ENCODE assay signal across 21 mouse cellular contexts in the genomic region with DNA sequence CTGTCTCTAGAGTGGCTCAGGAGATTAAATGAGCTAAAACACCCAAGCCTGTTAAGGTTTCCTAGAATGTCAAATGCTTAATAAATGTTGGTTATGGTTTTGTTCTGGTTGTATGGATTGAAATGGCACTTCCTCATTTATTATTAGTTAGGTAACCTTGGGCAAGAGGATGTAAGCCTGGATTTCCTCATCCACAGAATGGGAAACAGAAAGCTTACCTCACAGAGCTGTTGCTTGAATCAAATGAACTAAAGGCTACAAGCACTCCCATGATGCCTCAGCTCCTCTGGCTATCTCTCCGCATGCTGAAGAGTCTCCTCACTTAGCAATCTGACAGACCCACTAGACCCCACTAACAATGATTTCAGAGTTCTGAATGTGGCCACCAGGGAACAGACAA.
A peak's percentile ranks its signal among the peaks of the same experiment; 100 is the strongest.
DNase-seq lines count a peak whose midpoint lies in the region; ATAC-seq lines count a peak whose summit lies in the region.
"Had no signal": no experiment of that assay in that cellular context is flagged by ENCODE, and none has a peak within 500 bp of the region (broad histone marks: within the 10 kb centered on the region; RNA-seq: fewer than 3 reads in every experiment).

No protein-coding gene starts in this region.

- H3K27me3 ChIP-seq in heart, embryonic 13.5 days (replicated peaks): no peaks in the 10 kb centered on the region
- H3K27me3 ChIP-seq: embryonic facial prominence, embryonic 12.5 days; forebrain, embryonic 15.5 days; hindbrain, embryonic 12.5 days had no signal

- H3K36me3 ChIP-seq in heart, embryonic 13.5 days: no peaks in the 10 kb centered on the region
- H3K36me3 ChIP-seq: embryonic facial prominence, embryonic 12.5 days; forebrain, embryonic 15.5 days; G1E; hindbrain, embryonic 12.5 days had no signal

- 92% methylated on average over 1 of the region's 1 CpGs for WGBS in heart, embryonic 13.5 days

- H3K27ac ChIP-seq in heart, embryonic 13.5 days (replicated peaks): peak overlapping the region; percentile 72; the same call in 1 of the 2 replicates
- H3K27ac ChIP-seq: embryonic facial prominence, embryonic 12.5 days; forebrain, embryonic 15.5 days; hindbrain, embryonic 12.5 days had no signal

- DNase-seq in heart, postnatal 10 days: no peak
- DNase-seq in 416B (ENCODE audit: low read depth): peak; percentile 15
- DNase-seq in ovary, postnatal 14 days (ENCODE audit: low spot score): no peak
- DNase-seq: adrenal gland, adult 8-10 months; adrenal gland, postnatal 36 days; B cell, adult 2 months; cerebellum, adult 8-10 months; cerebellum, postnatal 14 days; gastrocnemius, postnatal 25 days; kidney, adult 8-10 months had no signal

- no peak for ATAC-seq in heart, embryonic 13.5 days (ENCODE audit: extremely low read depth, insufficient number of reproducible peaks, low FRiP score, low TSS enrichment)
- peak; percentile 39 for ATAC-seq in common myeloid progenitor, adult 5-6 weeks (replicated peaks; ENCODE audit: low read depth, poor library complexity, severe bottlenecking)
- peak; percentile 81 for ATAC-seq in megakaryocyte progenitor cell, adult 5-6 weeks (replicated peaks; ENCODE audit: poor library complexity)
- ATAC-seq: CD4-positive, CD25-positive, alpha-beta regulatory T cell, adult 4 months; forebrain, embryonic 15.5 days; hindbrain, embryonic 16.5 days; inflammation-experienced regulatory T-cells, adult 6 months; intestine, postnatal 0 days had no signal

- no peak overlapping the region for H3K4me3 ChIP-seq in heart, embryonic 13.5 days
- H3K4me3 ChIP-seq: embryonic facial prominence, embryonic 12.5 days; forebrain, embryonic 15.5 days; hindbrain, embryonic 12.5 days had no signal

- intact Hi-C loops in heart, postnatal 10 days (cut with DNase I): loop anchor here (5.0 kb wide), 1 partner anchor 82 kb away; a partner anchor contains a TSS

- no peak overlapping the region for H3K4me2 ChIP-seq in heart, embryonic 13.5 days
- H3K4me2 ChIP-seq: embryonic facial prominence, embryonic 12.5 days; forebrain, embryonic 15.5 days; hindbrain, embryonic 12.5 days had no signal

- H3K9ac ChIP-seq in heart, embryonic 13.5 days: no peak overlapping the region
- H3K9ac ChIP-seq: embryonic facial prominence, embryonic 12.5 days; forebrain, embryonic 15.5 days; hindbrain, embryonic 12.5 days had no signal

- H3K4me1 ChIP-seq in heart, embryonic 13.5 days: peaks cover 47% of the 10 kb centered on the region
- H3K4me1 ChIP-seq: embryonic facial prominence, embryonic 12.5 days; forebrain, embryonic 15.5 days; hindbrain, embryonic 12.5 days had no signal

- H3K9me3 ChIP-seq in heart, embryonic 13.5 days: no peaks in the 10 kb centered on the region
- H3K9me3 ChIP-seq: embryonic facial prominence, embryonic 12.5 days; forebrain, embryonic 15.5 days; G1E; hindbrain, embryonic 12.5 days had no signal
